Comparison of ENCODE assay signal across 8 mouse cellular contexts in genomic region chr7:97453141-97453921, GRCm38 (mm10). TPM values are rescaled to one million over a fixed set of nuclear protein-coding genes. Genes with fewer than 3 reads are reported as not detected.
A peak's percentile ranks its signal among the peaks of the same experiment; 100 is the strongest.
DNase-seq lines count a peak whose midpoint lies in the region; ATAC-seq and TF ChIP-seq lines count a peak whose summit lies in the region.

No protein-coding gene starts in this region.

- DNase-seq in heart, adult 2 months = peak; percentile 14 to 32
- DNase-seq in heart, adult 8-10 months (ENCODE audit: low spot score) = no peak
- peak; percentile 45 for DNase-seq in embryo, embryonic 10.5 days (ENCODE audit: low spot score)
- DNase-seq in heart, postnatal 10 days = peak; percentile 14 to 25
- peak; percentile 42 to 63 for DNase-seq in kidney, postnatal 4 days
- peak; percentile 29 for DNase-seq in midbrain, embryonic 10.5 days (ENCODE audit: low spot score)
- DNase-seq in frontal cortex, adult 2 months (ENCODE audit: extremely low spot score in 1 of 2, low spot score in 1 of 2) = no peak

- H3K27ac ChIP-seq in heart, adult 2 months = no peak overlapping the region
- peak overlapping the region; percentile 69 for H3K27ac ChIP-seq in midbrain, embryonic 10.5 days (replicated peaks)
- H3K27ac ChIP-seq in stomach, embryonic 15.5 days = peak overlapping the region; percentile 80

- no peak for TF ChIP-seq CTCF in heart, adult 2 months (IDR thresholded peaks at IDR 0.05)

- 3% methylated on average over 27 of the region's 27 CpGs for WGBS in heart, adult 2 months
- 11% methylated on average over 27 of the region's 27 CpGs for WGBS in midbrain, embryonic 10.5 days
- 1% methylated on average over 27 of the region's 27 CpGs for WGBS in stomach, embryonic 15.5 days

- no peaks in the 10 kb centered on the region for H3K4me1 ChIP-seq in heart, adult 2 months (ENCODE audit: control insufficient read depth, insufficient read depth, low read length)
- H3K4me1 ChIP-seq in midbrain, embryonic 10.5 days = peaks cover 19% of the 10 kb centered on the region
- H3K4me1 ChIP-seq in stomach, embryonic 15.5 days = 0 out of 2 replicates have a peak, but pooled peaks cover 3% of the 10 kb centered on the region

- H3K27me3 ChIP-seq in heart, adult 2 months (ENCODE audit: control insufficient read depth, insufficient read depth, low read length) = no peaks in the 10 kb centered on the region
- H3K27me3 ChIP-seq in midbrain, embryonic 10.5 days (ENCODE audit: low read depth, poor library complexity, severe bottlenecking) = peaks cover 26% of the 10 kb centered on the region
- no peaks in the 10 kb centered on the region for H3K27me3 ChIP-seq in stomach, embryonic 15.5 days (replicated peaks)

- no peak for TF ChIP-seq EP300 in heart, adult 2 months (IDR thresholded peaks at IDR 0.05; ENCODE audit: insufficient read depth, low read depth, low read length)

- no peaks in the 10 kb centered on the region for H3K36me3 ChIP-seq in heart, adult 2 months (ENCODE audit: control insufficient read depth, insufficient read depth, low read length)
- no peaks in the 10 kb centered on the region for H3K36me3 ChIP-seq in midbrain, embryonic 10.5 days
- H3K36me3 ChIP-seq in stomach, embryonic 15.5 days = no peaks in the 10 kb centered on the region

- H3K4me3 ChIP-seq in heart, adult 2 months = peak overlapping the region; percentile 48
- peak overlapping the region; percentile 54 for H3K4me3 ChIP-seq in midbrain, embryonic 10.5 days
- peak overlapping the region; percentile 46 for H3K4me3 ChIP-seq in stomach, embryonic 15.5 days (replicated peaks)

- no peaks in the 10 kb centered on the region for H3K79me2 ChIP-seq in heart, adult 2 months (replicated peaks; ENCODE audit: control insufficient read depth, insufficient read depth, low read length)

- peak overlapping the region; percentile 77 for H3K4me2 ChIP-seq in stomach, embryonic 15.5 days

- peaks cover 4% of the 10 kb centered on the region; the same call in 1 of the 2 replicates for H3K9me3 ChIP-seq in midbrain, embryonic 10.5 days (replicated peaks)
- H3K9me3 ChIP-seq in stomach, embryonic 15.5 days = no peaks in the 10 kb centered on the region

- no peak for TF ChIP-seq POLR2A in heart, adult 2 months (IDR thresholded peaks at IDR 0.05; ENCODE audit: insufficient read depth, low read depth, low read length)

- intact Hi-C loops in heart, adult 2 months (cut with DNase I) = no loop called here
- intact Hi-C loops in heart, postnatal 10 days (cut with DNase I) = no loop called here

- peak overlapping the region; percentile 20; the same call in 1 of the 2 replicates for H3K9ac ChIP-seq in heart, adult 2 months (ENCODE audit: low read depth, low read length)
- peak overlapping the region; percentile 30; the same call in 1 of the 2 replicates for H3K9ac ChIP-seq in stomach, embryonic 15.5 days

- peak; percentile 93 for ATAC-seq in stomach, embryonic 15.5 days (ENCODE audit: insufficient read depth, low FRiP score, low read depth)

RNA-seq across cellular contexts. Expression of gene Kctd14, which starts 2.2 kb away (rescaled TPM):
- under 1 TPM; 0.13 to 0.39 TPM for total RNA-seq in heart, adult 2 months (2021)
- 0.23 and 0.61 TPM in 2 replicates for polyA plus RNA-seq in heart, adult 2 months (2012; rRNA removed)
- total RNA-seq in heart, adult 8-10 months (2022) = under 1 TPM; 0.28 to 0.60 (median 0.49) TPM
- under 1 TPM; 0.31 to 0.37 TPM for total RNA-seq in heart, postnatal 10 days (2021)
- 0.09 and 0.37 TPM in 2 replicates for polyA plus RNA-seq in midbrain, embryonic 10.5 days (2016; fragmentation: Nextera tagmentation; extraction: Ambion mirVana)
- polyA plus RNA-seq in stomach, embryonic 15.5 days (2015; fragmentation: Nextera tagmentation; extraction: Ambion mirVana) = 21.1 and 22.3 TPM in 2 replicates
- polyA plus RNA-seq in frontal cortex, adult 2 months (2012; rRNA removed) = 6.2 and 6.4 TPM in 2 replicates

RNA-seq across cellular contexts. Expression of gene Ints4, which starts 27.4 kb away (rescaled TPM):
- total RNA-seq in heart, adult 2 months (2021) = 10 to 100 TPM; 55.8 to 61.5 TPM
- 65.3 and 88.3 TPM in 2 replicates for polyA plus RNA-seq in heart, adult 2 months (2012; rRNA removed)
- total RNA-seq in heart, adult 8-10 months (2022) = 10 to 100 TPM; 46.8 to 73.9 (median 67.8) TPM
- 10 to 100 TPM; 46.6 to 52.4 TPM for total RNA-seq in heart, postnatal 10 days (2021)
- polyA plus RNA-seq in midbrain, embryonic 10.5 days (2016; fragmentation: Nextera tagmentation; extraction: Ambion mirVana) = 57.2 and 63.3 TPM in 2 replicates
- polyA plus RNA-seq in stomach, embryonic 15.5 days (2015; fragmentation: Nextera tagmentation; extraction: Ambion mirVana) = 44.1 and 47.2 TPM in 2 replicates
- 50.7 and 67.3 TPM in 2 replicates for polyA plus RNA-seq in frontal cortex, adult 2 months (2012; rRNA removed)

RNA-seq across cellular contexts. Expression of gene Thrsp, which starts 35.8 kb away (rescaled TPM):
- 10 to 100 TPM; 68.6 to 77.2 TPM for total RNA-seq in heart, adult 2 months (2021)
- 118 and 171 TPM in 2 replicates for polyA plus RNA-seq in heart, adult 2 months (2012; rRNA removed)
- total RNA-seq in heart, adult 8-10 months (2022) = 10 to 100 TPM; 51.1 to 70.8 (median 68.7) TPM
- 10 to 100 TPM; 20.5 to 28.4 TPM for total RNA-seq in heart, postnatal 10 days (2021)
- 0.48 and 0.51 TPM in 2 replicates for polyA plus RNA-seq in midbrain, embryonic 10.5 days (2016; fragmentation: Nextera tagmentation; extraction: Ambion mirVana)
- polyA plus RNA-seq in stomach, embryonic 15.5 days (2015; fragmentation: Nextera tagmentation; extraction: Ambion mirVana) = 1.0 and 1.7 TPM in 2 replicates
- polyA plus RNA-seq in frontal cortex, adult 2 months (2012; rRNA removed) = 34.7 and 44.7 TPM in 2 replicates

RNA-seq across cellular contexts. Expression of gene Ndufc2, which starts 53.5 kb away (rescaled TPM):
- 100 to 1,000 TPM; 483 to 533 TPM for total RNA-seq in heart, adult 2 months (2021)
- polyA plus RNA-seq in heart, adult 2 months (2012; rRNA removed) = 305 and 346 TPM in 2 replicates
- 100 to 1,000 TPM; 498 to 518 (median 508) TPM for total RNA-seq in heart, adult 8-10 months (2022)
- 100 to 1,000 TPM; 525 to 575 TPM for total RNA-seq in heart, postnatal 10 days (2021)
- polyA plus RNA-seq in midbrain, embryonic 10.5 days (2016; fragmentation: Nextera tagmentation; extraction: Ambion mirVana) = 308 and 330 TPM in 2 replicates
- polyA plus RNA-seq in stomach, embryonic 15.5 days (2015; fragmentation: Nextera tagmentation; extraction: Ambion mirVana) = 338 and 367 TPM in 2 replicates
- polyA plus RNA-seq in frontal cortex, adult 2 months (2012; rRNA removed) = 247 and 298 TPM in 2 replicates

Comparison
In these comparisons a context has a peak if more than half of its experiments do, and no peak if none do; other contexts are left out.
1. DNase-seq: peak in heart, adult 2 months (2 of 2), embryo, embryonic 10.5 days (single experiment), heart, postnatal 10 days (2 of 2), kidney, postnatal 4 days (2 of 2) and midbrain, embryonic 10.5 days (single experiment); none in heart, adult 8-10 months (single experiment) and frontal cortex, adult 2 months (0 of 2).
2. RNA of gene Thrsp, which starts 35.8 kb away (polyA plus RNA-seq): 118 to 171 TPM in heart, adult 2 months and 34.7 to 44.7 TPM in frontal cortex, adult 2 months; 1.0 to 1.7 TPM in stomach, embryonic 15.5 days and 0.48 to 0.51 TPM in midbrain, embryonic 10.5 days; every median in the first group is over 10 times any median in the second.
3. Peak in every context shown above with its lines, with median percentiles within 50 percentile points of each other: H3K4me3 ChIP-seq.